8 mouse cellular contexts compared by ENCODE assay signal in genomic region chr10:60779628-60780027, GRCm38 (mm10). TPM values are rescaled to one million over a fixed set of nuclear protein-coding genes. Genes with fewer than 3 reads are reported as not detected.
DNase-seq lines count a peak whose midpoint lies in the region; ATAC-seq lines count a peak whose summit lies in the region.

No protein-coding gene starts in this region.

- peaks cover 67% of the 10 kb centered on the region for H3K36me3 ChIP-seq in heart, embryonic 13.5 days
- peaks cover 12% of the 10 kb centered on the region; the same call in 1 of the 2 replicates for H3K36me3 ChIP-seq in kidney, embryonic 16.5 days (ENCODE audit: insufficient read depth, low read length)
- H3K36me3 ChIP-seq in liver, embryonic 11.5 days (ENCODE audit: control insufficient read depth, insufficient read depth, low read length): no peaks in the 10 kb centered on the region
- H3K36me3 ChIP-seq in neural tube, embryonic 12.5 days: peaks cover under 1% of the 10 kb centered on the region; the same call in 1 of the 2 replicates

- H3K4me1 ChIP-seq in heart, embryonic 13.5 days: peaks cover 24% of the 10 kb centered on the region
- H3K4me1 ChIP-seq in kidney, embryonic 16.5 days (ENCODE audit: insufficient read depth, low read length): peaks cover 12% of the 10 kb centered on the region
- no peaks in the 10 kb centered on the region for H3K4me1 ChIP-seq in liver, embryonic 11.5 days (replicated peaks; ENCODE audit: control insufficient read depth, insufficient read depth, low read length)
- no peaks in the 10 kb centered on the region; the same call in 1 of the 2 replicates for H3K4me1 ChIP-seq in neural tube, embryonic 12.5 days

- H3K27me3 ChIP-seq in heart, embryonic 13.5 days (replicated peaks): no peaks in the 10 kb centered on the region
- H3K27me3 ChIP-seq in kidney, embryonic 16.5 days (ENCODE audit: insufficient read depth, low read length): no peaks in the 10 kb centered on the region
- H3K27me3 ChIP-seq in liver, embryonic 11.5 days (replicated peaks; ENCODE audit: control insufficient read depth, insufficient read depth, low read length): no peaks in the 10 kb centered on the region
- H3K27me3 ChIP-seq in neural tube, embryonic 12.5 days (replicated peaks): peaks cover 6% of the 10 kb centered on the region; the same call in 1 of the 2 replicates

- H3K27ac ChIP-seq in heart, embryonic 13.5 days (replicated peaks): peak overlapping the region; percentile 45; the same call in 1 of the 2 replicates
- H3K27ac ChIP-seq in kidney, embryonic 16.5 days (ENCODE audit: low read length): no peak overlapping the region
- H3K27ac ChIP-seq in liver, embryonic 11.5 days (ENCODE audit: low read depth, low read length): no peak overlapping the region
- no peak overlapping the region for H3K27ac ChIP-seq in neural tube, embryonic 12.5 days

- H3K9me3 ChIP-seq in heart, embryonic 13.5 days: no peaks in the 10 kb centered on the region
- no peaks in the 10 kb centered on the region for H3K9me3 ChIP-seq in kidney, embryonic 16.5 days (ENCODE audit: low read length)
- no peaks in the 10 kb centered on the region for H3K9me3 ChIP-seq in liver, embryonic 11.5 days (ENCODE audit: control insufficient read depth, low read length)
- H3K9me3 ChIP-seq in neural tube, embryonic 12.5 days: no peaks in the 10 kb centered on the region

- 10% methylated on average over 9 of the region's 9 CpGs for WGBS in heart, embryonic 13.5 days
- WGBS in kidney, embryonic 16.5 days: 8% methylated on average over 9 of the region's 9 CpGs
- 11% methylated on average over 9 of the region's 9 CpGs for WGBS in liver, embryonic 11.5 days
- WGBS in neural tube, embryonic 12.5 days: 12% methylated on average over 9 of the region's 9 CpGs

- peak; percentile 42 for DNase-seq in brain, embryonic 18.5 days (ENCODE audit: low read depth, low spot score)
- DNase-seq in liver, embryonic 11.5 days (ENCODE audit: low spot score): peak; percentile 82
- DNase-seq in testis, postnatal 10 days (ENCODE audit: low spot score): peak; percentile 89

- 0 out of 2 replicates have a peak overlapping the region, but pooled peaks have one; percentile 30 for H3K4me2 ChIP-seq in heart, embryonic 13.5 days
- H3K4me2 ChIP-seq in kidney, embryonic 16.5 days (replicated peaks; ENCODE audit: low read depth, low read length): 0 out of 2 replicates have a peak overlapping the region, but pooled peaks have one; percentile 19
- no peak overlapping the region for H3K4me2 ChIP-seq in liver, embryonic 11.5 days
- peak overlapping the region; percentile 38 for H3K4me2 ChIP-seq in neural tube, embryonic 12.5 days (replicated peaks)

- H3K9ac ChIP-seq in heart, embryonic 13.5 days: peak overlapping the region; percentile 47
- no peak overlapping the region for H3K9ac ChIP-seq in kidney, embryonic 16.5 days (replicated peaks; ENCODE audit: low read length)
- H3K9ac ChIP-seq in liver, embryonic 11.5 days (ENCODE audit: low read depth, low read length): no peak overlapping the region
- H3K9ac ChIP-seq in neural tube, embryonic 12.5 days: no peak overlapping the region

- ATAC-seq in CD4-positive, CD25-positive, alpha-beta regulatory T cell, adult 4 months: peak; percentile 69
- 0 out of 2 replicates have a peak, but pooled peaks have one; percentile 53 for ATAC-seq in erythroid progenitor cell, adult 5-6 weeks (replicated peaks; ENCODE audit: low FRiP score, poor library complexity, severe bottlenecking)
- ATAC-seq in heart, embryonic 13.5 days (ENCODE audit: extremely low read depth, insufficient number of reproducible peaks, low FRiP score, low TSS enrichment): peak; percentile 38; the same call in 1 of the 2 replicates
- ATAC-seq in kidney, embryonic 16.5 days (ENCODE audit: low FRiP score, low TSS enrichment): peak; percentile 41; the same call in 1 of the 2 replicates
- no peak for ATAC-seq in liver, embryonic 11.5 days (replicated peaks; ENCODE audit: low FRiP score)
- peak; percentile 39 for ATAC-seq in neural tube, embryonic 12.5 days (ENCODE audit: low FRiP score, low read depth)

- H3K4me3 ChIP-seq in heart, embryonic 13.5 days: no peak overlapping the region
- no peak overlapping the region for H3K4me3 ChIP-seq in kidney, embryonic 16.5 days (ENCODE audit: low read length)
- no peak overlapping the region for H3K4me3 ChIP-seq in liver, embryonic 11.5 days (ENCODE audit: low read depth, low read length)
- no peak overlapping the region for H3K4me3 ChIP-seq in neural tube, embryonic 12.5 days

RNA-seq across cellular contexts. Expression of gene Slc29a3, which starts 27.0 kb away (rescaled TPM):
- 10 to 100 TPM; 16.5 to 37.5 TPM for polyA plus RNA-seq in CD4-positive, CD25-positive, alpha-beta regulatory T cell, adult 4 months (2017; shearing (Covaris generic))
- total RNA-seq in erythroid progenitor cell, adult 5-6 weeks (2015; ENCODE audit: low replicate concordance): 9.6 and 17.7 TPM in 2 replicates
- 2.6 and 2.7 TPM in 2 replicates for total RNA-seq in erythroid progenitor cell, adult 5-6 weeks (2017; ENCODE audit: low replicate concordance)
- polyA plus RNA-seq in heart, embryonic 13.5 days (2015; fragmentation: Nextera tagmentation; extraction: Ambion mirVana): 5.4 and 5.6 TPM in 2 replicates
- polyA plus RNA-seq in kidney, embryonic 16.5 days (2015; fragmentation: Nextera tagmentation; extraction: Ambion mirVana): 14.0 and 14.5 TPM in 2 replicates
- polyA plus RNA-seq in liver, embryonic 11.5 days (2014; fragmentation: Nextera tagmentation; extraction: Ambion mirVana): 4.3 and 4.8 TPM in 2 replicates
- polyA plus RNA-seq in neural tube, embryonic 12.5 days (2016; fragmentation: Nextera tagmentation; extraction: Ambion mirVana): 12.9 and 13.6 TPM in 2 replicates

RNA-seq across cellular contexts. Expression of gene Unc5b, which starts 51.8 kb away (rescaled TPM):
- polyA plus RNA-seq in CD4-positive, CD25-positive, alpha-beta regulatory T cell, adult 4 months (2017; shearing (Covaris generic)): not detected
- not detected in 2 replicates for total RNA-seq in erythroid progenitor cell, adult 5-6 weeks (2015; ENCODE audit: low replicate concordance)
- total RNA-seq in erythroid progenitor cell, adult 5-6 weeks (2017; ENCODE audit: low replicate concordance): not detected in 2 replicates
- 12.1 and 13.9 TPM in 2 replicates for polyA plus RNA-seq in heart, embryonic 13.5 days (2015; fragmentation: Nextera tagmentation; extraction: Ambion mirVana)
- 10.4 and 10.5 TPM in 2 replicates for polyA plus RNA-seq in kidney, embryonic 16.5 days (2015; fragmentation: Nextera tagmentation; extraction: Ambion mirVana)
- 3.2 and 4.2 TPM in 2 replicates for polyA plus RNA-seq in liver, embryonic 11.5 days (2014; fragmentation: Nextera tagmentation; extraction: Ambion mirVana)
- 3.0 and 3.6 TPM in 2 replicates for polyA plus RNA-seq in neural tube, embryonic 12.5 days (2016; fragmentation: Nextera tagmentation; extraction: Ambion mirVana)
